Mouse (Mus musculus) heart, postnatal 4 days (tissue): ENCODE measurements around the gene Aaas. TPM values are rescaled to one million over a fixed set of nuclear protein-coding genes. Genes with fewer than 3 reads are reported as not detected.

Source experiments
- DNase-seq: peaks from one replicate; pipeline ENCODE4 v3.0.0; 2021
- total RNA-seq, 2 experiments: library from RNA; stranded (reverse); gene quantifications; 2 replicates each; pipeline ENCODE4 v1.2.3; 2021

Aaas gene
- total RNA-seq, 2 experiments from 2014 or later = 29.2 to 30.0 TPM

GRCm38 (mm10) chr15:102308717-102309116 is 41.9 kb downstream of the Aaas start:
- DNase-seq = no peak

GRCm38 (mm10) chr15:102302542-102302941 is 48.0 kb downstream of the Aaas start:
- peak; percentile 74 for DNase-seq

- no peak for DNase-seq
Measured at GRCm38 (mm10) chr15:102296368-102297006, 54.1 kb downstream of the Aaas start.

GRCm38 (mm10) chr15:102295633-102296367 is 54.8 kb downstream of the Aaas start, which contains the start of gene Espl1:
Espl1 (plus strand) TSS chr15:102296266.
- peak; percentile 95 for DNase-seq

Other genes with a start within 250 kb of the Aaas start
- gene Spryd3, start 214.5 kb downstream of the Aaas start, total RNA-seq = 10 to 100 TPM; 19.9 to 22.6 TPM
- 10 to 100 TPM; 10.0 to 12.5 TPM for gene Igfbp6, start 206.4 kb downstream of the Aaas start, total RNA-seq
- under 1 TPM; 0.11 to 0.17 TPM for gene Soat2, start 200.2 kb downstream of the Aaas start, total RNA-seq
- 10 to 100 TPM; 45.3 to 49.4 TPM for gene Zfp740, start 147.5 kb downstream of the Aaas start, total RNA-seq
- gene Csad, start 146.0 kb downstream of the Aaas start, total RNA-seq = 10 to 100 TPM; 26.8 to 29.9 TPM
- gene Itgb7, start 118.8 kb downstream of the Aaas start, total RNA-seq = 1 to 10 TPM in 1 of 2 experiments, under 1 TPM in 1; 0.98 to 1.0 TPM
- gene Rarg, start 93.3 kb downstream of the Aaas start, total RNA-seq = 10 to 100 TPM; 12.9 to 16.6 TPM
- gene Gm9918, start 80.2 kb downstream of the Aaas start, total RNA-seq = not detected
- 10 to 100 TPM; 21.1 to 22.7 TPM for gene Mfsd5, start 71.3 kb downstream of the Aaas start, total RNA-seq
- 10 to 100 TPM; 23.2 to 28.2 TPM for gene Espl1, start 54.5 kb downstream of the Aaas start, total RNA-seq
- gene Pfdn5, start 24.7 kb downstream of the Aaas start, total RNA-seq = 100 to 1,000 TPM; 334 to 351 TPM
- 10 to 100 TPM; 31.8 to 37.3 TPM for gene Myg1, start 19.1 kb downstream of the Aaas start, total RNA-seq
- gene Sp7, start 16.4 kb upstream of the Aaas start, total RNA-seq = not detected
- 10 to 100 TPM; 55.5 to 74.3 TPM for gene Sp1, start 55.4 kb upstream of the Aaas start, total RNA-seq
- 1 to 10 TPM in 1 of 2 experiments, under 1 TPM in 1; 0.77 to 1.6 TPM for gene Amhr2, start 94.6 kb upstream of the Aaas start, total RNA-seq
- 10 to 100 TPM; 26.4 to 28.0 TPM for gene Prr13, start 108.3 kb upstream of the Aaas start, total RNA-seq
- gene Pcbp2, start 119.8 kb upstream of the Aaas start, total RNA-seq = 100 to 1,000 TPM; 703 to 721 TPM
- 1 to 10 TPM in 1 of 2 experiments, not detected in 1; 7.3 TPM for gene Gm10337, start 153.0 kb upstream of the Aaas start, total RNA-seq
- gene Map3k12, start 166.3 kb upstream of the Aaas start, total RNA-seq = 1 to 10 TPM; 5.4 to 6.1 TPM
- gene Tarbp2, start 167.4 kb upstream of the Aaas start, total RNA-seq = 10 to 100 TPM; 58.6 to 58.9 TPM
- 1 to 10 TPM; 2.6 to 3.0 TPM for gene Npff, start 174.2 kb upstream of the Aaas start, total RNA-seq